In the genomic region with DNA sequence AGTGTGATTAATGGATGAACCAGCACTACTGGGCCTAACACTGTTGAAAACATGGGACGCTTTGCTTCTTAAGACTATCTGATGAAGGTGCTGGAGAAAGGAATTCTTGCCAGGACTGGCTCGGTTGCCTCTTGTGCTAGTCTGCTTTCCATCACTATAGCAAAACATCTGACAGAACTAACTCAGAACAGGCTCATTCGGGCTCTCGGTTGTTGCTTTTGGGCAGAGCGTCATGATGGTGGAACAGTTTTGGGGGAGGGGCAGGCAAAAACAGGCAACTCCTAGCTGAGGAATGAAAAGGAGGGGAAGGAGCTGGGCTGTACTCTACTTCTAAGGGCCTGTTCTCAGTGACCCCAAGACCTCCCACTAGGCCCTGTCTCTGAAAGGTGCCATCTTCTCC, we compare ENCODE assay signal across 14 mouse cellular contexts. TPM values are rescaled to one million over a fixed set of nuclear protein-coding genes. Genes with fewer than 3 reads are reported as not detected.
DNase-seq lines count a peak whose midpoint lies in the region; ATAC-seq lines count a peak whose summit lies in the region.
"Had no signal": no experiment of that assay in that cellular context is flagged by ENCODE, and none has a peak within 500 bp of the region (broad histone marks: within the 10 kb centered on the region; RNA-seq: fewer than 3 reads in every experiment).

No protein-coding gene starts in this region.

- H3K4me3 ChIP-seq in forebrain, embryonic 13.5 days = no peak overlapping the region
- H3K4me3 ChIP-seq in forebrain, embryonic 10.5 days = no peak overlapping the region
- peak overlapping the region; percentile 85 for H3K4me3 ChIP-seq in hindbrain, embryonic 13.5 days
- no peak overlapping the region for H3K4me3 ChIP-seq in hindbrain, embryonic 10.5 days
- peak overlapping the region; percentile 92; the same call in 1 of the 2 replicates for H3K4me3 ChIP-seq in hindbrain, embryonic 15.5 days
- peak overlapping the region; percentile 89 for H3K4me3 ChIP-seq in neural tube, embryonic 13.5 days
- H3K4me3 ChIP-seq: gastrocnemius, adult 2 months; myocyte had no signal

- no peaks in the 10 kb centered on the region for H3K9me3 ChIP-seq in forebrain, embryonic 13.5 days (replicated peaks)
- H3K9me3 ChIP-seq in forebrain, embryonic 10.5 days = no peaks in the 10 kb centered on the region
- H3K9me3 ChIP-seq in hindbrain, embryonic 13.5 days = no peaks in the 10 kb centered on the region
- no peaks in the 10 kb centered on the region for H3K9me3 ChIP-seq in hindbrain, embryonic 10.5 days
- no peaks in the 10 kb centered on the region for H3K9me3 ChIP-seq in hindbrain, embryonic 15.5 days
- no peaks in the 10 kb centered on the region for H3K9me3 ChIP-seq in neural tube, embryonic 13.5 days

- H3K36me3 ChIP-seq in forebrain, embryonic 13.5 days (ENCODE audit: poor library complexity, severe bottlenecking) = no peaks in the 10 kb centered on the region
- H3K36me3 ChIP-seq in forebrain, embryonic 10.5 days (replicated peaks) = no peaks in the 10 kb centered on the region
- H3K36me3 ChIP-seq in hindbrain, embryonic 13.5 days = no peaks in the 10 kb centered on the region
- H3K36me3 ChIP-seq in hindbrain, embryonic 10.5 days = no peaks in the 10 kb centered on the region
- no peaks in the 10 kb centered on the region for H3K36me3 ChIP-seq in hindbrain, embryonic 15.5 days
- no peaks in the 10 kb centered on the region for H3K36me3 ChIP-seq in neural tube, embryonic 13.5 days

- ATAC-seq in forebrain, embryonic 13.5 days = no peak
- no peak for ATAC-seq in hindbrain, embryonic 13.5 days (ENCODE audit: low FRiP score)
- no peak for ATAC-seq in hindbrain, embryonic 15.5 days (ENCODE audit: low FRiP score, low read depth)
- no peak for ATAC-seq in neural tube, embryonic 13.5 days (ENCODE audit: low read depth)

- H3K27ac ChIP-seq in forebrain, embryonic 13.5 days = no peak overlapping the region
- no peak overlapping the region for H3K27ac ChIP-seq in forebrain, embryonic 10.5 days
- H3K27ac ChIP-seq in hindbrain, embryonic 13.5 days = no peak overlapping the region
- no peak overlapping the region; the same call in 1 of the 2 replicates for H3K27ac ChIP-seq in hindbrain, embryonic 10.5 days
- no peak overlapping the region for H3K27ac ChIP-seq in hindbrain, embryonic 15.5 days (replicated peaks)
- no peak overlapping the region for H3K27ac ChIP-seq in neural tube, embryonic 13.5 days (replicated peaks)
- H3K27ac ChIP-seq: gastrocnemius, adult 2 months had no signal

- H3K9ac ChIP-seq in forebrain, embryonic 13.5 days = no peak overlapping the region
- no peak overlapping the region for H3K9ac ChIP-seq in hindbrain, embryonic 13.5 days
- no peak overlapping the region for H3K9ac ChIP-seq in hindbrain, embryonic 15.5 days
- no peak overlapping the region for H3K9ac ChIP-seq in neural tube, embryonic 13.5 days

- peaks cover 65% of the 10 kb centered on the region for H3K4me1 ChIP-seq in forebrain, embryonic 13.5 days
- peaks cover 78% of the 10 kb centered on the region for H3K4me1 ChIP-seq in forebrain, embryonic 10.5 days
- peaks cover 83% of the 10 kb centered on the region for H3K4me1 ChIP-seq in hindbrain, embryonic 13.5 days (replicated peaks)
- H3K4me1 ChIP-seq in hindbrain, embryonic 10.5 days (replicated peaks) = peaks cover 73% of the 10 kb centered on the region
- peaks cover 82% of the 10 kb centered on the region for H3K4me1 ChIP-seq in hindbrain, embryonic 15.5 days (replicated peaks)
- peaks cover 82% of the 10 kb centered on the region for H3K4me1 ChIP-seq in neural tube, embryonic 13.5 days (replicated peaks)

- peaks cover 5% of the 10 kb centered on the region; the same call in 1 of the 2 replicates for H3K27me3 ChIP-seq in forebrain, embryonic 13.5 days
- H3K27me3 ChIP-seq in forebrain, embryonic 10.5 days (ENCODE audit: poor library complexity, severe bottlenecking) = peaks cover 27% of the 10 kb centered on the region
- no peaks in the 10 kb centered on the region for H3K27me3 ChIP-seq in hindbrain, embryonic 13.5 days
- peaks cover 7% of the 10 kb centered on the region for H3K27me3 ChIP-seq in hindbrain, embryonic 10.5 days (ENCODE audit: insufficient read depth, poor library complexity, severe bottlenecking)
- no peaks in the 10 kb centered on the region for H3K27me3 ChIP-seq in hindbrain, embryonic 15.5 days
- H3K27me3 ChIP-seq in neural tube, embryonic 13.5 days = no peaks in the 10 kb centered on the region

- DNase-seq in forebrain, embryonic 10.5 days (ENCODE audit: extremely low spot score, low spot score) = no peak
- DNase-seq in hindbrain, embryonic 10.5 days (ENCODE audit: low spot score) = no peak
- DNase-seq in urinary bladder, adult 18-20 months (ENCODE audit: low spot score in 2 of 2) = no peak
- no peak for DNase-seq in layer of hippocampus, adult 11-12 months (ENCODE audit: low spot score)
- DNase-seq: adrenal gland, adult 8-10 months; cerebellum, postnatal 14 days; gastrocnemius, adult 2 months; left cerebral cortex, postnatal 4 days; lung, adult 18-20 months had no signal

- H3K4me2 ChIP-seq in forebrain, embryonic 13.5 days = peak overlapping the region; percentile 89; the same call in 1 of the 2 replicates
- peak overlapping the region; percentile 89 for H3K4me2 ChIP-seq in hindbrain, embryonic 13.5 days
- H3K4me2 ChIP-seq in hindbrain, embryonic 15.5 days = peak overlapping the region; percentile 89
- peak overlapping the region; percentile 90 for H3K4me2 ChIP-seq in neural tube, embryonic 13.5 days

- 90% methylated on average over 5 of the region's 5 CpGs for WGBS in forebrain, embryonic 13.5 days
- 72% methylated on average over 5 of the region's 5 CpGs for WGBS in forebrain, embryonic 10.5 days
- WGBS in hindbrain, embryonic 13.5 days = 78% methylated on average over 5 of the region's 5 CpGs
- 74% methylated on average over 5 of the region's 5 CpGs for WGBS in hindbrain, embryonic 10.5 days
- WGBS in hindbrain, embryonic 15.5 days = 79% methylated on average over 5 of the region's 5 CpGs
- 70% methylated on average over 5 of the region's 5 CpGs for WGBS in neural tube, embryonic 13.5 days

RNA-seq across cellular contexts. Expression of a gene that starts 4.8 kb away (rescaled TPM):
- 39.7 and 42.2 TPM in 2 replicates for polyA plus RNA-seq in forebrain, embryonic 13.5 days (2015; fragmentation: Nextera tagmentation; extraction: Ambion mirVana)
- 24.3 and 25.4 TPM in 2 replicates for polyA plus RNA-seq in forebrain, embryonic 10.5 days (2016; fragmentation: Nextera tagmentation; extraction: Ambion mirVana)
- 81.4 and 87.9 TPM in 2 replicates for polyA plus RNA-seq in hindbrain, embryonic 13.5 days (2015; fragmentation: Nextera tagmentation; extraction: Ambion mirVana)
- polyA plus RNA-seq in hindbrain, embryonic 10.5 days (2016; fragmentation: Nextera tagmentation; extraction: Ambion mirVana) = 29.9 and 37.4 TPM in 2 replicates
- polyA plus RNA-seq in hindbrain, embryonic 15.5 days (2015; fragmentation: Nextera tagmentation; extraction: Ambion mirVana) = 80.2 and 90.6 TPM in 2 replicates
- 76.9 and 80.0 TPM in 2 replicates for polyA plus RNA-seq in neural tube, embryonic 13.5 days (2015; fragmentation: Nextera tagmentation; extraction: Ambion mirVana)

Comparison
In these comparisons a context has a peak if more than half of its experiments do, and no peak if none do; other contexts are left out.
1. H3K4me3 ChIP-seq: peak in hindbrain, embryonic 13.5 days (single experiment), hindbrain, embryonic 15.5 days (single experiment) and neural tube, embryonic 13.5 days (single experiment); none in forebrain, embryonic 13.5 days (single experiment), forebrain, embryonic 10.5 days (single experiment) and hindbrain, embryonic 10.5 days (single experiment).
2. Peak in every context shown above with its lines, with median percentiles within 50 percentile points of each other: H3K4me2 ChIP-seq.